Mouse (Mus musculus) bone marrow, adult 2 months (tissue): ENCODE data around the gene Klhl21.

Experiments used
- CTCF ChIP-seq: fragments of 200-500 bp; IDR thresholded peaks from 2 replicates; pipeline ENCODE4 v1.5.1; 2011; ENCODE audit warnings: low read length, control low read depth; ENCODE audit not compliant: control insufficient read depth, insufficient read depth
- POLR2A ChIP-seq: fragments of 200-500 bp; IDR thresholded peaks from 2 replicates; pipeline ENCODE4 v1.6.1; 2011; ENCODE audit warnings: low read depth, mild to moderate bottlenecking, control low read depth, low read length, borderline replicate concordance; ENCODE audit not compliant: control insufficient read depth

- TF ChIP-seq CTCF: no peak
- no peak for TF ChIP-seq POLR2A
Observed at GRCm38 (mm10) chr4:152013036-152013813, 4.6 kb downstream of the Klhl21 start.
